Mouse (Mus musculus) kidney, postnatal 36 days (tissue): Measurements from ENCODE around the gene Gm13698.
"Not testable (repeated sequence)": the region's sequence is repeated elsewhere in the genome, so short reads cannot be mapped to it uniquely, and the experiment has no call there.

ENCODE experiments used
- DNase-seq, 2 experiments: peaks; one replicate each; pipeline ENCODE4 v3.0.0; 2021 to 2022; ENCODE audit warnings: mixed read lengths in 2 of 2

The Gm13698 gene

DNA sequence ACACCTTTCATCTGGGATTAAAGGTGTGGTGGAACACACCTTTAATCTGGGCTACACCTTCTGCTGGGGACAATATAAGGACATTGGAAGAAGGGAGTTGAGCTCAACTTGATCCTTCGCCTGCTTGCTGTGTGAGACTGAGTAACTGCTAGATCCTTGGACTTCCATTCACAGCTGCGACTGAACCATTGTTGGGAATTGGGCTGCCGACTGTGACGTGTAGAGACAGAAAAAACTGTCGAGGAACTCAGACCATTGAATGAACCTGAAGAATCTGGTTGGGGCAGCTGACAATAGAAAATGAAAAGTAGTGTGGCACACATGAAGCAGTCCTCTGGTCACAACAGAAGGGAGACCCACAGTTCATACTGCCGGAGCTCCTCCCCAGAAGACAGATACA lies at the start of gene Gm13698:
Gene Gm13698, plus strand, starts transcription at position 301 of the 400 bp plus-strand sequence.
- DNase-seq = not testable (repeated sequence)

DNA sequence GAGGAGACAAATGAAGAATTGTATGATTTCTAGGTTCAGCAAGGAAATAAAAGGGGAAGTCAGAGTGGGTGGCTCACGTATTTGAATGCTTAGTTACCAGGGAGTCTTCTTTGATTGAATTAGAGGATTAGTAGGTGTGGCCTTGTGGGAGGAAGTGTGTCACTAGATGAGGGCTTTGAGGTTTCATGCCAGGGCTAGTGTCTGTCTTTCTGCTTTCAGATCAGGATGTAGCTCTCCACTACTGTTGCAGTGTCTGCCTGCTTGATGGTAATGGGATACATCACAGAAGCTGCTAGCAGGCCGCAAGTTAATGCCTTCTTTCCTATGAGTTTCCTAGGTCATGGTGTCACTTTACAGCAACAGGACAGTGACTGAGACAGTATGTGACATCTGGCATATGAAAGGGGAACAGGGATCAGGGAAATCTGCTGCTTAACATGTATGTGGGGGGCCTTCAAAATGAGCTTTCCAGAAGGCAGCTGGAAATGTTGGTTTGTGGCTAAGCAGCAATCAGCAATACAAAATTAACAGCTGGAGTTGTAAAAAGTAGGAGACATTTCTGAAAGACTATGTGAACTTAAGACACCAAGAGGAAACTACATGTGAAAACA lies 25.9 kb upstream of the Gm13698 start:
- DNase-seq = no peak

- peak; percentile 53 to 70 for DNase-seq
These were observed 14.5 kb upstream of the Gm13698 start, which contains the start of gene Zswim2 for GRCm38 (mm10) chr2:83940931-83941361. Zswim2 (minus strand) TSS chr2:83941228.

GRCm38 (mm10) chr2:83941378-83941777 lies 14.1 kb upstream of the Gm13698 start:
- no peak for DNase-seq

GRCm38 (mm10) chr2:83941792-83942191 lies 13.7 kb upstream of the Gm13698 start:
- no peak for DNase-seq

DNA sequence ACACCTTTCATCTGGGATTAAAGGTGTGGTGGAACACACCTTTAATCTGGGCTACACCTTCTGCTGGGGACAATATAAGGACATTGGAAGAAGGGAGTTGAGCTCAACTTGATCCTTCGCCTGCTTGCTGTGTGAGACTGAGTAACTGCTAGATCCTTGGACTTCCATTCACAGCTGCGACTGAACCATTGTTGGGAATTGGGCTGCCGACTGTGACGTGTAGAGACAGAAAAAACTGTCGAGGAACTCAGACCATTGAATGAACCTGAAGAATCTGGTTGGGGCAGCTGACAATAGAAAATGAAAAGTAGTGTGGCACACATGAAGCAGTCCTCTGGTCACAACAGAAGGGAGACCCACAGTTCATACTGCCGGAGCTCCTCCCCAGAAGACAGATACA lies 5.7 kb downstream of the Gm13698 start, which contains the start of gene Gm13693:
Gene Gm13693, plus strand, starts transcription at position 301 of the 400 bp plus-strand sequence.
- not testable (repeated sequence) for DNase-seq

DNA sequence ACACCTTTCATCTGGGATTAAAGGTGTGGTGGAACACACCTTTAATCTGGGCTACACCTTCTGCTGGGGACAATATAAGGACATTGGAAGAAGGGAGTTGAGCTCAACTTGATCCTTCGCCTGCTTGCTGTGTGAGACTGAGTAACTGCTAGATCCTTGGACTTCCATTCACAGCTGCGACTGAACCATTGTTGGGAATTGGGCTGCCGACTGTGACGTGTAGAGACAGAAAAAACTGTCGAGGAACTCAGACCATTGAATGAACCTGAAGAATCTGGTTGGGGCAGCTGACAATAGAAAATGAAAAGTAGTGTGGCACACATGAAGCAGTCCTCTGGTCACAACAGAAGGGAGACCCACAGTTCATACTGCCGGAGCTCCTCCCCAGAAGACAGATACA lies 11.5 kb downstream of the Gm13698 start, which contains the start of gene Gm13695:
Gene Gm13695, plus strand, starts transcription at position 301 of the 400 bp plus-strand sequence.
- DNase-seq = not testable (repeated sequence)

DNA sequence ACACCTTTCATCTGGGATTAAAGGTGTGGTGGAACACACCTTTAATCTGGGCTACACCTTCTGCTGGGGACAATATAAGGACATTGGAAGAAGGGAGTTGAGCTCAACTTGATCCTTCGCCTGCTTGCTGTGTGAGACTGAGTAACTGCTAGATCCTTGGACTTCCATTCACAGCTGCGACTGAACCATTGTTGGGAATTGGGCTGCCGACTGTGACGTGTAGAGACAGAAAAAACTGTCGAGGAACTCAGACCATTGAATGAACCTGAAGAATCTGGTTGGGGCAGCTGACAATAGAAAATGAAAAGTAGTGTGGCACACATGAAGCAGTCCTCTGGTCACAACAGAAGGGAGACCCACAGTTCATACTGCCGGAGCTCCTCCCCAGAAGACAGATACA lies 17.3 kb downstream of the Gm13698 start, which contains the start of gene Gm13696:
Gene Gm13696, plus strand, starts transcription at position 301 of the 400 bp plus-strand sequence.
- not testable (repeated sequence) for DNase-seq

DNA sequence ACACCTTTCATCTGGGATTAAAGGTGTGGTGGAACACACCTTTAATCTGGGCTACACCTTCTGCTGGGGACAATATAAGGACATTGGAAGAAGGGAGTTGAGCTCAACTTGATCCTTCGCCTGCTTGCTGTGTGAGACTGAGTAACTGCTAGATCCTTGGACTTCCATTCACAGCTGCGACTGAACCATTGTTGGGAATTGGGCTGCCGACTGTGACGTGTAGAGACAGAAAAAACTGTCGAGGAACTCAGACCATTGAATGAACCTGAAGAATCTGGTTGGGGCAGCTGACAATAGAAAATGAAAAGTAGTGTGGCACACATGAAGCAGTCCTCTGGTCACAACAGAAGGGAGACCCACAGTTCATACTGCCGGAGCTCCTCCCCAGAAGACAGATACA lies 23.1 kb downstream of the Gm13698 start, which contains the start of gene Gm13694:
Gene Gm13694, plus strand, starts transcription at position 301 of the 400 bp plus-strand sequence.
- not testable (repeated sequence) for DNase-seq

DNA sequence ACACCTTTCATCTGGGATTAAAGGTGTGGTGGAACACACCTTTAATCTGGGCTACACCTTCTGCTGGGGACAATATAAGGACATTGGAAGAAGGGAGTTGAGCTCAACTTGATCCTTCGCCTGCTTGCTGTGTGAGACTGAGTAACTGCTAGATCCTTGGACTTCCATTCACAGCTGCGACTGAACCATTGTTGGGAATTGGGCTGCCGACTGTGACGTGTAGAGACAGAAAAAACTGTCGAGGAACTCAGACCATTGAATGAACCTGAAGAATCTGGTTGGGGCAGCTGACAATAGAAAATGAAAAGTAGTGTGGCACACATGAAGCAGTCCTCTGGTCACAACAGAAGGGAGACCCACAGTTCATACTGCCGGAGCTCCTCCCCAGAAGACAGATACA lies 28.9 kb downstream of the Gm13698 start, which contains the start of gene Gm13697:
Gene Gm13697, plus strand, starts transcription at position 301 of the 400 bp plus-strand sequence.
- not testable (repeated sequence) for DNase-seq

GRCm38 (mm10) chr2:83990253-83990652 lies 34.8 kb downstream of the Gm13698 start, which contains the start of gene Gm13691:
Gm13691 (plus strand) TSS chr2:83990553.
- DNase-seq = not testable (repeated sequence)

DNA sequence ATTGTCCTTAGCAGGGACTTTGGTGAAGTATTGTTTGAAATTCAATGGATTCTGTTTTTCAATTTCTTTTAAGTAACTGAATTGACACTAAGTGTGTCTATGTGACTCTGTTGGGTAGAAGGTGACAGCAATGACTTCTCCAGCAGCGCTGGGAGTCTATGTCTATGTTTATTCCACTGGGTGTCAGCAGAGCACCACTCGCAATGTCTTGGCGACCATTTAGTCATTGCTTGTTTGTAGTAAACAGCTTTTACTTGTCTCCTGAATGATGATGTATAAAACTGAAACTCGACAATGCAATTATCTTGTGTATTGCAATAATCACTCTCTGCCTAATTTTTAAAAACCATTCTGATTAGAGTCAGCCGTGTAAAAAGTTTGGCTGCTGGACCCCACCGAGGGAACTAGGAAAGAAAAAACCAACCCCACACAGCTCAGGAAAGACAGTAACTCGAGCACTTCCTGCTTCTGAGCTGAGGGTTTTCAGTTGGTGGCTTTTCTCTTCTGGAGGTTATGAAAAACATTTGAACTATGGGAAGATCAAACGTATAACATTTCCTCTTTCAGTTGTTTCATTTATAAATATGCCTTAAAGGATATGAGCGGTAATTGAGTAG lies 38.3 kb downstream of the Gm13698 start:
- DNase-seq = peak in 1 of 2 experiments; percentile 8

- DNase-seq = not testable (repeated sequence)
These were observed 39.0 kb downstream of the Gm13698 start for GRCm38 (mm10) chr2:83994526-83994925.
